14 mouse cellular contexts compared by ENCODE assay signal in genomic region chr2:80327272-80327671, GRCm38 (mm10). TPM values are rescaled to one million over a fixed set of nuclear protein-coding genes. Genes with fewer than 3 reads are reported as not detected.
"Had no signal": no experiment of that assay in that cellular context is flagged by ENCODE, and none has a peak within 500 bp of the region (broad histone marks: within the 10 kb centered on the region; RNA-seq: fewer than 3 reads in every experiment).

No protein-coding gene starts in this region.

- DNase-seq: lung, adult 18-20 months; lung, embryonic 14.5 days; lung, postnatal 10 days; lung, postnatal 4 days; midbrain, embryonic 14.5 days; retina, postnatal 1 day; right cerebral cortex, adult 18-20 months; right cerebral cortex, postnatal 25 days; right cerebral cortex, postnatal 4 days; thymus, adult 2 months; thymus, postnatal 25 days; thymus, postnatal 4 days had no signal

- ATAC-seq: midbrain, embryonic 16.5 days had no signal

RNA-seq across cellular contexts. Expression of gene Prdx6b, which starts 35.0 kb away (rescaled TPM):
- total RNA-seq: megakaryocyte-erythroid progenitor cell, adult 5-6 weeks had no signal
